Mouse (Mus musculus): Measurements from ENCODE around the gene Cmtm5.

Cmtm5 gene

GRCm38 (mm10) chr14:54935904-54936830 lies at the start of gene Cmtm5:
TSS of gene Cmtm5 (plus strand) at chr14:54936261.
- DNase-seq (ENCODE audit: low spot score in 2 of 2) = peak; percentile 59 to 65

- no peak for DNase-seq (ENCODE audit: low spot score in 2 of 2)
Measured at GRCm38 (mm10) chr14:54892200-54892599, 43.9 kb upstream of the Cmtm5 start, which contains the start of gene Pabpn1. TSS of gene Pabpn1 (plus strand) at chr14:54892500.

GRCm38 (mm10) chr14:54893651-54894181 lies 42.3 kb upstream of the Cmtm5 start:
- DNase-seq (ENCODE audit: low spot score in 2 of 2) = peak; percentile 98 to 99

GRCm38 (mm10) chr14:54894296-54895151 lies 41.5 kb upstream of the Cmtm5 start:
- peak; percentile 31 to 38 for DNase-seq (ENCODE audit: low spot score in 2 of 2)

GRCm38 (mm10) chr14:54897445-54897844 lies 38.6 kb upstream of the Cmtm5 start:
- DNase-seq (ENCODE audit: low spot score in 2 of 2) = no peak

- DNase-seq (ENCODE audit: low spot score in 2 of 2) = peak; percentile 67 to 89
Measured at GRCm38 (mm10) chr14:54900383-54900782, 35.7 kb upstream of the Cmtm5 start.

- no peak for DNase-seq (ENCODE audit: low spot score in 2 of 2)
Measured at GRCm38 (mm10) chr14:54903641-54904040, 32.4 kb upstream of the Cmtm5 start.

GRCm38 (mm10) chr14:54908682-54909081 lies 27.4 kb upstream of the Cmtm5 start:
- no peak for DNase-seq (ENCODE audit: low spot score in 2 of 2)

- DNase-seq (ENCODE audit: low spot score in 2 of 2) = no peak
Measured at GRCm38 (mm10) chr14:54912109-54912850, 23.8 kb upstream of the Cmtm5 start.

- DNase-seq (ENCODE audit: low spot score in 2 of 2) = peak; percentile 84 to 86
Measured at GRCm38 (mm10) chr14:54912886-54913285, 23.2 kb upstream of the Cmtm5 start, which contains the start of gene Slc22a17. TSS of gene Slc22a17 (minus strand) at chr14:54913132.

GRCm38 (mm10) chr14:54913343-54913742 lies 22.7 kb upstream of the Cmtm5 start:
- peak in 1 of 2 experiments; percentile 31 for DNase-seq (ENCODE audit: low spot score in 2 of 2)

GRCm38 (mm10) chr14:54920076-54920685 lies 15.9 kb upstream of the Cmtm5 start:
- DNase-seq (ENCODE audit: low spot score in 2 of 2) = no peak

GRCm38 (mm10) chr14:54924641-54925348 lies 11.3 kb upstream of the Cmtm5 start:
- DNase-seq (ENCODE audit: low spot score in 2 of 2) = no peak

- peak; percentile 41 to 45 for DNase-seq (ENCODE audit: low spot score in 2 of 2)
Measured at GRCm38 (mm10) chr14:54925349-54926342, 10.4 kb upstream of the Cmtm5 start, which contains the start of gene Efs. TSS of gene Efs (minus strand) at chr14:54926126.

- peak; percentile 31 to 40 for DNase-seq (ENCODE audit: low spot score in 2 of 2)
Measured at GRCm38 (mm10) chr14:54926401-54927158, 9.5 kb upstream of the Cmtm5 start.

- DNase-seq (ENCODE audit: low spot score in 2 of 2) = no peak
Measured at GRCm38 (mm10) chr14:54927296-54927695, 8.8 kb upstream of the Cmtm5 start.

GRCm38 (mm10) chr14:54929801-54930200 lies 6.3 kb upstream of the Cmtm5 start:
- DNase-seq (ENCODE audit: low spot score in 2 of 2) = no peak

GRCm38 (mm10) chr14:54930431-54930830 lies 5.6 kb upstream of the Cmtm5 start:
- DNase-seq (ENCODE audit: low spot score in 2 of 2) = no peak
